Mouse (Mus musculus) CH12.LX (cell line): ENCODE data around the gene Gm10382. TPM values are rescaled to one million over a fixed set of nuclear protein-coding genes. Genes with fewer than 3 reads are reported as not detected.

Source experiments
- DNase-seq: peaks from one replicate; pipeline ENCODE4 v3.0.0-alpha.2; 2013; ENCODE audit errors: extremely low read depth
- H3K27ac ChIP-seq: 2 replicates; pipeline ENCODE4 v1.5.1; 2012; ENCODE audit warnings: low read depth, mild to moderate bottlenecking, control low read depth, moderate library complexity; ENCODE audit not compliant: insufficient read depth
- H3K27me3 ChIP-seq: replicated peaks from 2 replicates; pipeline ENCODE3; 2012; ENCODE audit warnings: inconsistent platforms
- H3K36me3 ChIP-seq, 2 experiments: replicated peaks in 1 of 2; 2 replicates each; pipeline versions ENCODE3 to v1.6.1; 2012; ENCODE audit warnings: inconsistent platforms in 1 of 2, low read length in 1 of 2, mild to moderate bottlenecking in 1 of 2, mixed read lengths in 1 of 2, moderate library complexity in 1 of 2; ENCODE audit not compliant: control insufficient read depth in 1 of 2, insufficient read depth in 1 of 2
- H3K4me1 ChIP-seq, 2 experiments: 2 replicates each; pipeline ENCODE4 v1.6.1; 2012; ENCODE audit warnings: inconsistent platforms in 1 of 2, moderate library complexity in 1 of 2; ENCODE audit not compliant: insufficient read depth in 2 of 2, control insufficient read depth in 1 of 2
- H3K4me2 ChIP-seq: 2 replicates; pipeline ENCODE4 v1.6.1; 2012; ENCODE audit warnings: low read depth, mild to moderate bottlenecking, control low read depth; ENCODE audit not compliant: poor library complexity, insufficient read depth, severe bottlenecking
- H3K4me3 ChIP-seq, 3 experiments: fragments of 150-350 bp in 1 of 3; sonication (generic) in 1 of 3; replicated peaks in 1 of 3; 2 replicates each; pipeline versions ENCODE3 to v1.5.1; 2011 to 2012; ENCODE audit warnings: low read depth in 2 of 3, low read length in 2 of 3, mild to moderate bottlenecking in 2 of 3, moderate library complexity in 2 of 3, control low read depth in 1 of 3, improper control_type of control experiment in 1 of 3, inconsistent platforms in 1 of 3, mixed read lengths in 1 of 3; ENCODE audit not compliant: poor library complexity in 1 of 3
- H3K79me2 ChIP-seq: replicated peaks from 2 replicates; pipeline ENCODE4 v1.6.1; 2012; ENCODE audit warnings: mild to moderate bottlenecking, moderate library complexity; ENCODE audit not compliant: control insufficient read depth, poor library complexity, insufficient read depth, severe bottlenecking; ENCODE audit errors: extremely low read depth
- H3K9ac ChIP-seq: 2 replicates; pipeline ENCODE4 v1.6.1; 2012; ENCODE audit warnings: low read depth, mild to moderate bottlenecking, control low read depth, moderate library complexity; ENCODE audit not compliant: insufficient read depth
- H3K9me3 ChIP-seq: replicated peaks from 2 replicates; pipeline ENCODE3; 2012; ENCODE audit warnings: low read length, inconsistent platforms, mixed read lengths
- BHLHE40 ChIP-seq: IDR thresholded peaks from 2 replicates; pipeline ENCODE4 v1.6.1; 2011; ENCODE audit warnings: mild to moderate bottlenecking, low read depth, low read length, improper control_type of control experiment
- CHD1 ChIP-seq: IDR thresholded peaks from 2 replicates; pipeline ENCODE4 v1.6.1; 2012; ENCODE audit warnings: low read depth, low read length, improper control_type of control experiment, inconsistent platforms
- CHD2 ChIP-seq: IDR thresholded peaks from 2 replicates; pipeline ENCODE4 v1.6.1; 2011; ENCODE audit warnings: low read length, improper control_type of control experiment
- CTCF ChIP-seq, 2 experiments: IDR thresholded peaks in 1 of 2; conservative IDR thresholded peaks in 1 of 2; 2 replicates each; pipeline ENCODE4 v1.5.1; 2011 to 2012; ENCODE audit warnings: low read depth in 2 of 2, low read length in 2 of 2, improper control_type of control experiment in 1 of 2, inconsistent platforms in 1 of 2, mild to moderate bottlenecking in 1 of 2, moderate library complexity in 1 of 2
- E2F4 ChIP-seq: IDR thresholded peaks from 2 replicates; pipeline ENCODE4 v1.6.1; 2011; ENCODE audit warnings: low read depth, low read length, improper control_type of control experiment; ENCODE audit not compliant: insufficient replicate concordance
- ELF1 ChIP-seq: IDR thresholded peaks from 2 replicates; pipeline ENCODE4 v1.6.1; 2014; ENCODE audit warnings: low read depth, mild to moderate bottlenecking, inconsistent platforms, low read length, improper control_type of control experiment
- EP300 ChIP-seq: IDR thresholded peaks from 2 replicates; pipeline ENCODE4 v1.6.1; 2011; ENCODE audit warnings: low read length, improper control_type of control experiment
- ETS1 ChIP-seq: conservative IDR thresholded peaks from 2 replicates; pipeline ENCODE4 v1.6.1; 2012; ENCODE audit warnings: low read depth, mild to moderate bottlenecking, inconsistent platforms, low read length, improper control_type of control experiment, moderate library complexity
- GABPA ChIP-seq: IDR thresholded peaks from 2 replicates; pipeline ENCODE4 v1.6.1; 2012; ENCODE audit warnings: low read depth, low read length, improper control_type of control experiment, inconsistent platforms; ENCODE audit not compliant: insufficient replicate concordance
- HCFC1 ChIP-seq: IDR thresholded peaks from 2 replicates; pipeline ENCODE4 v1.6.1; 2012; ENCODE audit warnings: low read depth, mild to moderate bottlenecking, inconsistent platforms, low read length, improper control_type of control experiment
- IRF4 ChIP-seq: IDR thresholded peaks from 2 replicates; pipeline ENCODE4 v1.6.1; 2014; ENCODE audit warnings: low read depth, mild to moderate bottlenecking, inconsistent platforms, low read length, improper control_type of control experiment
- JUN ChIP-seq: IDR thresholded peaks from 2 replicates; pipeline ENCODE4 v1.6.1; 2011; ENCODE audit warnings: low read depth, mild to moderate bottlenecking, low read length, improper control_type of control experiment, moderate library complexity; ENCODE audit not compliant: insufficient read depth
- JUND ChIP-seq: conservative IDR thresholded peaks from 2 replicates; pipeline ENCODE4 v1.6.1; 2011; ENCODE audit warnings: low read depth, low read length, improper control_type of control experiment
- KAT2A ChIP-seq: IDR thresholded peaks from 2 replicates; pipeline ENCODE4 v1.6.1; 2012; ENCODE audit warnings: low read length, improper control_type of control experiment, inconsistent platforms; ENCODE audit not compliant: insufficient replicate concordance
- MAFK ChIP-seq: IDR thresholded peaks from 2 replicates; pipeline ENCODE4 v1.6.1; 2011; ENCODE audit warnings: low read length, improper control_type of control experiment; ENCODE audit not compliant: insufficient replicate concordance
- MAX ChIP-seq: IDR thresholded peaks from 2 replicates; pipeline ENCODE4 v1.6.1; 2011; ENCODE audit warnings: low read length, improper control_type of control experiment
- MAZ ChIP-seq: IDR thresholded peaks from 2 replicates; pipeline ENCODE4 v1.6.1; 2012; ENCODE audit warnings: low read depth, mild to moderate bottlenecking, inconsistent platforms, low read length, improper control_type of control experiment, moderate library complexity
- MEF2A ChIP-seq: IDR thresholded peaks from 2 replicates; pipeline ENCODE4 v1.6.1; 2014; ENCODE audit warnings: low read depth, mild to moderate bottlenecking, inconsistent platforms, low read length, improper control_type of control experiment, borderline replicate concordance
- MXI1 ChIP-seq: IDR thresholded peaks from 2 replicates; pipeline ENCODE4 v1.6.1; 2011; ENCODE audit warnings: mild to moderate bottlenecking, low read depth, low read length, improper control_type of control experiment
- MYC ChIP-seq: IDR thresholded peaks from 2 replicates; pipeline ENCODE4 v1.6.1; 2011; ENCODE audit warnings: low read depth, mild to moderate bottlenecking, improper control_type of control experiment, low read length
- NELFE ChIP-seq: IDR thresholded peaks from 2 replicates; pipeline ENCODE4 v1.6.1; 2011; ENCODE audit warnings: low read depth, low read length, improper control_type of control experiment
- NRF1 ChIP-seq: IDR thresholded peaks from 2 replicates; pipeline ENCODE4 v1.6.1; 2014; ENCODE audit warnings: low read depth, mild to moderate bottlenecking, inconsistent platforms, low read length, improper control_type of control experiment, moderate library complexity
- PAX5 ChIP-seq: IDR thresholded peaks from 2 replicates; pipeline ENCODE4 v1.6.1; 2012; ENCODE audit warnings: low read length, inconsistent platforms, mixed read lengths
- POLR2A ChIP-seq: IDR thresholded peaks from 2 replicates; pipeline ENCODE4 v1.6.1; 2011; ENCODE audit warnings: low read depth, mild to moderate bottlenecking, improper control_type of control experiment, low read length
- POLR2AphosphoS2 ChIP-seq: IDR thresholded peaks from 2 replicates; pipeline ENCODE4 v1.6.1; 2011; ENCODE audit warnings: low read depth, low read length, improper control_type of control experiment
- RAD21 ChIP-seq: IDR thresholded peaks from 2 replicates; pipeline ENCODE4 v1.6.1; 2011; ENCODE audit warnings: low read depth, mild to moderate bottlenecking, low read length, improper control_type of control experiment, moderate library complexity
- RCOR1 ChIP-seq: conservative IDR thresholded peaks from 2 replicates; pipeline ENCODE4 v1.6.1; 2012; ENCODE audit warnings: low read depth, mild to moderate bottlenecking, inconsistent platforms, low read length, improper control_type of control experiment
- SMC3 ChIP-seq: IDR thresholded peaks from 2 replicates; pipeline ENCODE4 v1.6.1; 2011; ENCODE audit warnings: low read depth, low read length, improper control_type of control experiment
- TBP ChIP-seq: conservative IDR thresholded peaks from 2 replicates; pipeline ENCODE4 v1.6.1; 2011; ENCODE audit warnings: low read depth, low read length, improper control_type of control experiment
- TCF12 ChIP-seq: IDR thresholded peaks from 2 replicates; pipeline ENCODE4 v1.6.1; 2014; ENCODE audit warnings: low read depth, mild to moderate bottlenecking, inconsistent platforms, low read length, improper control_type of control experiment
- UBTF ChIP-seq: IDR thresholded peaks from 2 replicates; pipeline ENCODE4 v1.6.1; 2012; ENCODE audit warnings: low read depth, mild to moderate bottlenecking, inconsistent platforms, low read length, improper control_type of control experiment, moderate library complexity
- USF1 ChIP-seq: IDR thresholded peaks from 2 replicates; pipeline ENCODE4 v1.6.1; 2014; ENCODE audit warnings: low read depth, mild to moderate bottlenecking, inconsistent platforms, low read length, improper control_type of control experiment
- USF2 ChIP-seq: conservative IDR thresholded peaks from 2 replicates; pipeline ENCODE4 v1.6.1; 2011; ENCODE audit warnings: low read depth, low read length, improper control_type of control experiment
- ZC3H11A ChIP-seq: IDR thresholded peaks from 2 replicates; pipeline ENCODE4 v1.6.1; 2012; ENCODE audit warnings: low read depth, mild to moderate bottlenecking, inconsistent platforms, low read length, improper control_type of control experiment
- ZKSCAN1 ChIP-seq: IDR thresholded peaks from 2 replicates; pipeline ENCODE4 v1.6.1; 2012; ENCODE audit warnings: low read depth, inconsistent platforms, low read length, improper control_type of control experiment, borderline replicate concordance
- ZMIZ1 ChIP-seq: IDR thresholded peaks from 2 replicates; pipeline ENCODE4 v1.6.1; 2012; ENCODE audit warnings: low read depth, mild to moderate bottlenecking, inconsistent platforms, low read length, improper control_type of control experiment
- ZNF384 ChIP-seq: IDR thresholded peaks from 2 replicates; pipeline ENCODE4 v1.6.1; 2012; ENCODE audit warnings: low read depth, low read length, improper control_type of control experiment, inconsistent platforms
- dilution Hi-C: fragments of 300-500 bp; cut with MboI; formaldehyde crosslinking; loops from 2 replicates; pipeline ENCODE4 v1.14.3; 2020; ENCODE audit warnings: low sequenced_read_pairs; ENCODE audit not compliant: extremely low pct_unique_long_range_greater_than_20kb, extremely low pct_ligation_motif_present
- in situ Hi-C: fragments of 300-500 bp; cut with MboI; formaldehyde crosslinking; loops from 3 replicates; pipeline ENCODE4 v1.14.3; 2019; ENCODE audit warnings: low sequenced_read_pairs, low pct_ligation_motif_present, low pct_unique_long_range_greater_than_20kb, mixed read lengths
- polyA plus RNA-seq: library from polyadenylated mRNA; unstranded; fragments of >175 nt; gene quantifications from 2 replicates; pipeline ENCODE4 v1.2.1, GENCODE M21; 2012; ENCODE audit warnings: low read depth; ENCODE audit not compliant: insufficient read length
- total RNA-seq, 2 experiments: library from RNA; depleted of rRNA; stranded (reverse); fragments of 300-350 nt in 1 of 2; fragments of >200 nt in 1 of 2; gene quantifications; 2 replicates each; pipeline ENCODE4 v1.2.3; 2012 to 2014

The Gm10382 gene
- total and polyA plus RNA-seq, 3 experiments, result 0.59 to 1.1 TPM; not detected in 1

DNA sequence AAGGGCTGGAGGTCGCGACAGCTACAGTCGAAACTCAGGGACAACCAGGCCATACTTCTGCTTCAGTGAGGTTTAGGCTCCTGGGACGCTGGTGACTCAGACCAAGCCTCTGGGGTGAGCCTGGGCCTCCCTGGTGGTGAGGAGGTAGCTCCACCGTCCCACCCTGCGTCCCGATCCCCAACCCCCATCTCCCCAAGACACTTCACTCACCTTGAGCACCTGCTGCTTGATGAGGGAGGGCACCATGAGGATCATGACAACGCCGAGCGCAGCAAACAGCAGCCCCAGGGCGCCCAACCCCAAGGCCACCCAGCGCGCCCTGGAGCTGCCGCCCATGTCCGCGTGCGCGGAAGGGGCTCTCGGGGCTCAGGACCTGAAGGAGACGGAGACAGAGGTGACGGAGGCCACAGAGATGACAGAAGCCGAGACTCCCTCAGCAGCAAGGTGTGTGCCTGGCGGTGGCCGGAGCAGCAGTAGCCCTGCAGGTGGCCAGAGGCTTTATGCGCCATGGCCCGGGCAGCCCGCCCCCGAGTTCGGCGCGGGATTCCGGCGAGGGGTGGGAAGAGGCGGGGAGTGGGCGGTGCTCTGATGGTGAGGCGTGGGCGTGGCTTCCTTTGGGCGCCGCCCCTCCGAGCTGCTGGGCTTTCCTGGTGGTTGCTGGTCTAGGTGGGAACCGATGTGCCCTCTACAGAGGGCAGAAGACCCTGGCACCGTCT lies 48.4 kb upstream of the Gm10382 start, which contains the start of gene Scarb1:
Gene Scarb1 (minus strand): TSS at position 548 of the 716 bp plus-strand sequence.
- peaks cover 5 to 25% of the 10 kb centered on the region in 2 experiments; a peak in 2 of 4 replicates for H3K4me1 ChIP-seq
- H3K27me3 ChIP-seq, result peaks cover 7% of the 10 kb centered on the region
- in situ Hi-C loops, result loop anchor here (10.0 kb wide), 1 partner anchor 436 kb away; no protein-coding TSS in a partner anchor
- peak; percentile 82 for DNase-seq
- H3K9ac ChIP-seq, result peak within 1 kb of the TSS; percentile 24; the same call in 1 of the 2 replicates
- H3K4me3 ChIP-seq, result peak within 1 kb of the TSS; percentile 50 to 79 (median 64)
- peaks cover 0 to 18% of the 10 kb centered on the region in 2 experiments for H3K36me3 ChIP-seq
- H3K27ac ChIP-seq, result peak within 1 kb of the TSS; percentile 1; the same call in 1 of the 2 replicates
- dilution Hi-C loops, result no loop called here
- H3K4me2 ChIP-seq, result peak within 1 kb of the TSS; percentile 67
- no peaks in the 10 kb centered on the region for H3K79me2 ChIP-seq
- H3K9me3 ChIP-seq, result no peaks in the 10 kb centered on the region
- TF ChIP-seq ZKSCAN1, result no peak
- no peak for TF ChIP-seq KAT2A
- no peak for TF ChIP-seq ZNF384
- TF ChIP-seq ZMIZ1, result peak; percentile 50; the same call in 1 of the 2 replicates
- peak; percentile 35; the same call in 1 of the 2 replicates for TF ChIP-seq NRF1
- TF ChIP-seq POLR2A, result peak; percentile 83
- TF ChIP-seq MAFK, result 0 out of 2 replicates have a peak, but pooled peaks have one; percentile 46
- no peak for TF ChIP-seq PAX5
- no peak; the same call in 1 of the 2 replicates for TF ChIP-seq JUND
- 0 out of 2 replicates have a peak, but pooled peaks have one; percentile 8 for TF ChIP-seq TBP
- peak; percentile 68; the same call in 1 of the 2 replicates for TF ChIP-seq MYC
- peak; percentile 53 for TF ChIP-seq TCF12
- TF ChIP-seq RAD21, result no peak; the same call in 1 of the 2 replicates
- TF ChIP-seq ZC3H11A, result no peak
- peak; percentile 76 for TF ChIP-seq MXI1
- peak; percentile 65 for TF ChIP-seq ETS1
- no peak for TF ChIP-seq E2F4
- TF ChIP-seq BHLHE40, result peak; percentile 70
- no peak for TF ChIP-seq USF1
- TF ChIP-seq NELFE, result peak; percentile 59; the same call in 1 of the 2 replicates
- no peak for TF ChIP-seq CTCF (conservative IDR thresholded peaks at IDR 0.05 in 1 of 2, IDR thresholded peaks at IDR 0.05 in 1 of 2; ENCODE audit: low read depth in 2 of 2, low read length in 2 of 2)
- TF ChIP-seq JUN, result peak; percentile 30; the same call in 1 of the 2 replicates
- no peak for TF ChIP-seq USF2
- no peak; the same call in 1 of the 2 replicates for TF ChIP-seq SMC3
- TF ChIP-seq CHD2, result peak; percentile 66; the same call in 1 of the 2 replicates
- peak; percentile 84 for TF ChIP-seq RCOR1
- no peak for TF ChIP-seq POLR2AphosphoS2
- TF ChIP-seq HCFC1, result no peak; the same call in 1 of the 2 replicates
- peak; percentile 41; the same call in 1 of the 2 replicates for TF ChIP-seq CHD1
- TF ChIP-seq GABPA, result no peak
- peak; percentile 44; the same call in 1 of the 2 replicates for TF ChIP-seq MEF2A
- TF ChIP-seq UBTF, result peak; percentile 35; the same call in 1 of the 2 replicates
- peak; percentile 70 for TF ChIP-seq MAX
- peak; percentile 65 for TF ChIP-seq EP300
- peak; percentile 93 for TF ChIP-seq IRF4
- TF ChIP-seq ELF1, result peak; percentile 23; the same call in 1 of the 2 replicates
- no peak; the same call in 1 of the 2 replicates for TF ChIP-seq MAZ
